Mouse (Mus musculus) urinary bladder, postnatal 4 days (tissue): Measurements from ENCODE around the gene Glrx3.
A peak's percentile ranks its signal among the peaks of the same experiment; 100 is the strongest.
"Not testable (repeated sequence)": the region's sequence is repeated elsewhere in the genome, so short reads cannot be mapped to it uniquely, and the experiment has no call there.

Source experiments
- DNase-seq, 2 experiments: peaks; one replicate each; pipeline ENCODE4 v3.0.0; 2021 to 2022; ENCODE audit warnings: low spot score in 2 of 2

Glrx3 gene

GRCm38 (mm10) chr7:137437440-137438178 is at the start of gene Glrx3:
Glrx3 (plus strand) TSS chr7:137437614.
- peak; percentile 92 to 93 for DNase-seq

- DNase-seq: no peak
These were observed 49.6 kb upstream of the Glrx3 start for GRCm38 (mm10) chr7:137387863-137388262.

GRCm38 (mm10) chr7:137395421-137395820 is 42.0 kb upstream of the Glrx3 start:
- no peak for DNase-seq

GRCm38 (mm10) chr7:137397361-137397910 is 40.0 kb upstream of the Glrx3 start:
- no peak for DNase-seq

- no peak for DNase-seq
These were observed 38.4 kb upstream of the Glrx3 start for GRCm38 (mm10) chr7:137398973-137399372.

GRCm38 (mm10) chr7:137404146-137404545 is 33.3 kb upstream of the Glrx3 start:
- no peak for DNase-seq

- DNase-seq: no peak
These were observed 29.9 kb upstream of the Glrx3 start for GRCm38 (mm10) chr7:137407428-137408058.

GRCm38 (mm10) chr7:137410337-137411197 is 26.8 kb upstream of the Glrx3 start, which contains the start of gene 9430038I01Rik:
9430038I01Rik (minus strand) TSS chr7:137410762.
- peak; percentile 95 to 97 for DNase-seq

GRCm38 (mm10) chr7:137414710-137415109 is 22.7 kb upstream of the Glrx3 start:
- DNase-seq: no peak

GRCm38 (mm10) chr7:137420550-137420949 is 16.9 kb upstream of the Glrx3 start:
- no peak for DNase-seq

GRCm38 (mm10) chr7:137421236-137421635 is 16.2 kb upstream of the Glrx3 start:
- no peak for DNase-seq

GRCm38 (mm10) chr7:137426693-137427092 is 10.7 kb upstream of the Glrx3 start:
- no peak for DNase-seq

- DNase-seq: no peak
These were observed 5.4 kb upstream of the Glrx3 start for GRCm38 (mm10) chr7:137431769-137432603.

- DNase-seq: no peak
These were observed 513 bp upstream of the Glrx3 start for GRCm38 (mm10) chr7:137436901-137437300.

- no peak for DNase-seq
These were observed 751 bp downstream of the Glrx3 start for GRCm38 (mm10) chr7:137438179-137438550.

GRCm38 (mm10) chr7:137438962-137439361 is 1.5 kb downstream of the Glrx3 start:
- DNase-seq: not testable (repeated sequence)

GRCm38 (mm10) chr7:137442951-137443350 is 5.5 kb downstream of the Glrx3 start:
- no peak for DNase-seq

GRCm38 (mm10) chr7:137445321-137445720 is 7.9 kb downstream of the Glrx3 start:
- no peak for DNase-seq

- no peak for DNase-seq
These were observed 24.0 kb downstream of the Glrx3 start for GRCm38 (mm10) chr7:137461396-137461795.

GRCm38 (mm10) chr7:137468174-137468573 is 30.8 kb downstream of the Glrx3 start:
- peak in 1 of 2 experiments; percentile 26 for DNase-seq
